Mouse (Mus musculus) lung, embryonic 15.5 days (tissue): ENCODE data around the gene Meaf6. TPM values are rescaled to one million over a fixed set of nuclear protein-coding genes. Genes with fewer than 3 reads are reported as not detected.

Experiments used
- ATAC-seq: fragments of 200-750 bp; cut with Nextera tagmentation; 2 replicates; pipeline ENCODE4 v1.8.0; 2017; ENCODE audit warnings: moderate number of reproducible peaks, borderline replicate concordance; ENCODE audit not compliant: low FRiP score, low TSS enrichment; ENCODE audit errors: extremely low read depth
- H3K27ac ChIP-seq: fragments of 300-500 bp; sonication (generic); 2 replicates; pipeline ENCODE4 v1.5.1; 2015; ENCODE audit warnings: moderate library complexity, mild to moderate bottlenecking, inconsistent platforms
- H3K27me3 ChIP-seq: fragments of 300-500 bp; sonication (generic); 2 replicates; pipeline ENCODE4 v1.6.1; 2015; ENCODE audit warnings: inconsistent platforms
- H3K36me3 ChIP-seq: fragments of 300-500 bp; sonication (generic); 2 replicates; pipeline ENCODE4 v1.6.1; 2015; ENCODE audit warnings: inconsistent platforms
- H3K4me1 ChIP-seq: fragments of 300-500 bp; sonication (generic); 2 replicates; pipeline ENCODE4 v1.6.1; 2015; ENCODE audit warnings: inconsistent platforms
- H3K4me2 ChIP-seq: fragments of 300-500 bp; sonication (generic); 2 replicates; pipeline ENCODE4 v1.6.1; 2015; ENCODE audit warnings: inconsistent platforms, mild to moderate bottlenecking, moderate library complexity
- H3K4me3 ChIP-seq: fragments of 300-500 bp; sonication (generic); 2 replicates; pipeline ENCODE4 v1.5.1; 2015; ENCODE audit warnings: mild to moderate bottlenecking, inconsistent platforms
- H3K9ac ChIP-seq: fragments of 300-500 bp; sonication (generic); 2 replicates; pipeline ENCODE4 v1.6.1; 2015; ENCODE audit warnings: inconsistent platforms
- H3K9me3 ChIP-seq: fragments of 300-500 bp; sonication (generic); 2 replicates; pipeline ENCODE4 v1.6.1; 2016; ENCODE audit warnings: inconsistent platforms
- WGBS: fragments of 180-500 bp; shearing (Covaris S2); methylation state at CpG from one replicate; pipeline ENCODE4 v1.1.7; 2015; 5-methylcytosine and 5-hydroxymethylcytosine counted together
- polyA plus RNA-seq: library from polyadenylated mRNA; unstranded; fragments of >200 nt; fragmentation: Nextera tagmentation; extraction: Ambion mirVana; gene quantifications from 2 replicates; pipeline ENCODE4 v1.2.1, GENCODE M21; 2015

The Meaf6 gene
- polyA plus RNA-seq = 52.3 and 53.4 TPM in 2 replicates

DNA sequence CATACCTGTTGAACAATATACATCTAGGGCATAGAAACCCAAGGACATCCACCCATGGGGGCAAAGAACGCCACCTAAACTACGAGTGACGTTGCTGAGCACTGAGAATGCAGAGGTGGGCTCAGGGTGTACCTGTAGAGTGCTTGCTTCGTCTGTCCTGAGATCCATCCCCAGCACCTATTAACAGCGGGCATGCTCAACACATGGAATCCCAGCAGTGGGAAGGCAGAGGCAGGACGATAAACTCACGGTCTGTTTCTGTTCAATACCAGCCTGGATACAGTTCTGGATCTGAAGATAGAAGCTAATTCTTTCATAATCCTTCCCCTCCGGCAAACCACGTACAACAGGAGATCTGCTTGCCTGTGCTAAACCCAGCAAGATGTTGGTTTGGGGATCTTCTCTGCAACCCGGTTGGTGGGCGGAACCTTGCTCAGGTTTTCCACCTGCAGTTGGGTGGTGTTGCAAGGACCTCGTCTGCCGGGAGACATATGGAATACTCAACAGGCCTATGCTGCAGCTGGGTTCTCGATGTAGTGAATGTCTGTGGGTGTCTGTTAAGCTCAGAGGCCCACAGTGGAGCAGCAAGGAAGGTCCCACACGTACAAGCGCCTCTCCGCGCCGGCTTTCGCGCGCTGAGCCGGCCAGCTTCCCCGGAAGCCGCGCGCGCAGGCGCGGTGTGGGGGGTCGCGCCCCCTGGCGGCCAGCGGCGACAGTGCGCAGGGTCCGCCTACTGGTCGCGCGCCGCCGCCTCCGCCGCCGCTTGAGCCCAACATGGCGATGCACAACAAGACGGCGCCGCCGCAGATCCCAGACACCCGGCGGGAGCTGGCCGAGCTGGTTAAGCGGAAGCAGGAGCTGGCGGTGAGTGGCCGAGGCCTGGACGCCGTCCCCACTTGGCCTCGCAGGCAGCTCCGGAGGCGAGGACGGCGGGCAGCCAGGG is at the start of gene Meaf6:
Meaf6 (plus strand) TSS at position 732 of the 943 bp plus-strand sequence.
- Histone ChIP-seq H3K27ac (peak within 1 kb of the TSS; percentile 98), H3K4me2 (peak within 1 kb of the TSS; percentile 85), H3K36me3 (peaks cover 22% of the 10 kb centered on the region; the same call in 1 of the 2 replicates), H3K9me3 (no peaks in the 10 kb centered on the region), H3K4me1 (peaks cover 17% of the 10 kb centered on the region), H3K27me3 (no peaks in the 10 kb centered on the region), H3K4me3 (peak within 1 kb of the TSS; percentile 87), H3K9ac (peak within 1 kb of the TSS; percentile 85)
- WGBS = 2% methylated on average over 57 of the region's 63 CpGs
- ATAC-seq = peak; percentile 91

DNA sequence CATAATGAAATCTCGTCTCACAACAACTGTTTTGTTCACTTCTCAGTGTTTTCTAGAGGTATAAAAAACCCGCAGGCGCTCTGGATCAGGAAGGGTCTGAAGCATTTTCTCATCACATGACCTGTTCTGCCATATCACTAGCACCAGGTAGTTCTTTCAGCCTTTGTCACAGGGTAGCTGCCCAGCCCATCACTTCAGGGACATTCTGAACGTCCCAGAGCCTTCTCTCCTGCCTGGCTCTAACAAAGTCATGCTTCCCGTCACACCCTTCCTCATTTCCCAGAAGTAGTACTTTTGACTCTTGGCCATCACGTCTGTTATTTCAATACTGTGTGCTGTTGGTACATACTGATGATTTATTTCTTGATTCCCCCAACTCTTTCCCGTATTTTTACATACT is 40.5 kb upstream of the Meaf6 start:
- no peak overlapping the region for H3K4me3 ChIP-seq
- H3K36me3 ChIP-seq = peaks cover 91% of the 10 kb centered on the region
- WGBS = 81% methylated on average over 7 of the region's 7 CpGs
- no peak for ATAC-seq
- H3K27ac ChIP-seq = no peak overlapping the region
- no peak overlapping the region for H3K4me2 ChIP-seq
- no peak overlapping the region for H3K9ac ChIP-seq
- no peaks in the 10 kb centered on the region for H3K9me3 ChIP-seq
- H3K4me1 ChIP-seq = no peaks in the 10 kb centered on the region
- H3K27me3 ChIP-seq = no peaks in the 10 kb centered on the region

DNA sequence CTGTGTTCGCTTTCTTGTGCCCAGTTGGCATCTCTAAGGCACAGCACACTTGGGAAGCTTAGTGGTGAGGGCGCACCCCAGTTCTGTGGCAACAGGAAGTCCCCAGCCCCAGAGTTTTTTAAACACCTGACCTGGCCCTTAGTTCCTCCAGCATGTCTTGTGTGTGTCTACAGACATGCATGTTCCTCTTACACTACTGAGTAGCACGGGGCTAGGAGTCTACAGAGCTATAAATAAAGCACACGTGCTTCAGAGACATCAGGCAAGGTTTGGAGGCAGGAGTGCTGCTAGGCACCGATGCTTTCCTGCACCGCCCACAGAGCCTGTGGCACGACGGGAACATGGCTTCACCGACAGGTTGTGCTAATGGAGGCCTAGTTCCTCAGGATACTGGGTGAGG is 29.5 kb upstream of the Meaf6 start:
- Histone ChIP-seq H3K4me3 (no peak overlapping the region), H3K4me2 (no peak overlapping the region), H3K27me3 (no peaks in the 10 kb centered on the region), H3K9me3 (no peaks in the 10 kb centered on the region), H3K9ac (no peak overlapping the region), H3K36me3 (peaks cover 52% of the 10 kb centered on the region), H3K4me1 (peaks cover 5% of the 10 kb centered on the region; the same call in 1 of the 2 replicates), H3K27ac (no peak overlapping the region)
- ATAC-seq = no peak
- WGBS = 83% methylated on average over 9 of the region's 9 CpGs

DNA sequence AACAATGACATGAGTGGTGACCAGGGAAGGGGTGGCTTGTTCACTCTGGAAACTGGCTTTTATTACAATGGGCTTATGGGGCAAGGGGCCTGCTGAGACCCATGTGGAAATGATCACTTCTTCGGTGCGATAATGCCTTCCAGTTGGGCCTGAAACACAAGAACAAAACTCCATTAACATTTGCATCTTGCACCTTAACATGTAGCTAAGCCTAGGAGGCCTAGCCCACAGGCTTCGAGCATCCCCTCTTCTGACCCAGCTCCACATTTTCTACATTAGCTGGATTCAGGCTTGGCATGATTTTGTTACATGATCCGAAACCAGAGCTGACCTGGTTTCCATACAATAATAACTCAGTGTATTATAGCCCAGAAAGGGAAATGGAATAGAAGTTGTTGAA is 28.5 kb upstream of the Meaf6 start:
- 97% methylated on average over 4 of the region's 4 CpGs for WGBS
- Histone ChIP-seq H3K36me3 (peaks cover 46% of the 10 kb centered on the region), H3K9ac (no peak overlapping the region), H3K27ac (no peak overlapping the region), H3K4me2 (no peak overlapping the region), H3K9me3 (no peaks in the 10 kb centered on the region), H3K27me3 (no peaks in the 10 kb centered on the region), H3K4me1 (peaks cover 5% of the 10 kb centered on the region; the same call in 1 of the 2 replicates), H3K4me3 (no peak overlapping the region)
- ATAC-seq = no peak

DNA sequence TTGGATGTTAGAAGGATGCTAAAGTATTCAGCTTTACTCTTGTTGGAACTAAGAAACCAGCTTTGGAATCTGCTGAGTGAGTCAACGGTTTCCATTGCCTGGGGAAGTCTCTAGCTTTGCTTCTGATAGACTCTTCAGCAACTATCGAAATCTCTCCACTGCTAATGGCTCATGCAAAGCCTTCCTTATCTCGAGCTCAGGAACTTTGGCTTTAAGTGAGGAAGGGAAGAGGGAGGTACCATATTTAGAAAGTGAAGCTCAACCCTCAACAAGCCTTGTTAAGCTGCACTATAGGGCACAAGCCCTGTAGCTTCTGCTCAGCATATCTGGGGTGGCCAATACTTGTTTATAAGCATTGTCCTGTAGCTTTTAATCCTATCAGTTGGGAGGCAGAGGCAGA is 27.7 kb upstream of the Meaf6 start:
- H3K9me3 ChIP-seq = no peaks in the 10 kb centered on the region
- 40% methylated on average over 3 of the region's 3 CpGs for WGBS
- no peak overlapping the region for H3K4me2 ChIP-seq
- peaks cover 5% of the 10 kb centered on the region; the same call in 1 of the 2 replicates for H3K4me1 ChIP-seq
- H3K27ac ChIP-seq = no peak overlapping the region
- no peaks in the 10 kb centered on the region for H3K27me3 ChIP-seq
- H3K9ac ChIP-seq = no peak overlapping the region
- H3K36me3 ChIP-seq = peaks cover 40% of the 10 kb centered on the region
- no peak overlapping the region for H3K4me3 ChIP-seq
- no peak for ATAC-seq

DNA sequence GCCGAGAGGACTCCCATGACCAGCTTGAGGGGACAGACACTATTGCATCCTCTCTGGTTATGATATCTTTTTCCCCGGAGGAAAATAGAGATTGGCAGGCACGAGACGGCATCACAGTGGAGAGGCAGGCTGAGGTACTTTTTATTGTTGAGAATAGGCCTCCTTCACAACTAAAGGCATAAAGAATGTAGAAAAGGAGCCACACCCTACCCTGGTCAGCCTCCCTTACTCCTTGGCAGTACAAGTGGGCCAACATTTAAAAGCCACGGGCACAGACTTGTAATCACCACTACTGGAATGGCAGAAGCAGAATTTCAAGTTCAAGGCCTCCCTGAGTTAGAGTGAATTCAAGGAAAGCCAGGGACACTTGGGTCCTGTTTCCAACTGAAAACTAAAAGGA is 26.9 kb upstream of the Meaf6 start:
- H3K27me3 ChIP-seq = no peaks in the 10 kb centered on the region
- 41% methylated on average over 5 of the region's 5 CpGs for WGBS
- no peak overlapping the region for H3K4me3 ChIP-seq
- H3K36me3 ChIP-seq = peaks cover 33% of the 10 kb centered on the region
- peaks cover 5% of the 10 kb centered on the region; the same call in 1 of the 2 replicates for H3K4me1 ChIP-seq
- H3K9ac ChIP-seq = no peak overlapping the region
- H3K9me3 ChIP-seq = no peaks in the 10 kb centered on the region
- H3K4me2 ChIP-seq = no peak overlapping the region
- H3K27ac ChIP-seq = no peak overlapping the region
- no peak for ATAC-seq

DNA sequence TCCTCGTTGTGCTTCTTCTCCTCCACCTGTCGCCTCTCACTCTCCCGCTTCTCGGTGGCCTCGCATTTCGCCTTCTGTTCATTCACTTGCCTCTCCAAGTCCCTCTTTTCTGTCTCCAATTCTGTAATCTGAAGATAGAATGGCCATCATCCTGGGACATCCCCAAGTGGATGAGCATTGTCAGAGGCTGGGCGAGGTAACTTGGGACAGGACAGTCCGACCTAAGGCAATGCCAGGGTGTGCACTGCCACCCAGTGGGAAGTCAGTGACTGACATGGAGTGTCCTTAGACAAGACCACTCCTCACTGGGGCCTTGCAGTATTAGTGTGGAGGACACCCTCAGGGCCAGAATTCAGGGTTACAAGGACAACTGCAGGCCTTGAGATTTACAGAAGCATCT is 25.9 kb upstream of the Meaf6 start:
- Histone ChIP-seq H3K9ac (no peak overlapping the region), H3K4me3 (0 out of 2 replicates have a peak overlapping the region, but pooled peaks have one; percentile 14)
- 6% methylated on average over 8 of the region's 8 CpGs for WGBS

DNA sequence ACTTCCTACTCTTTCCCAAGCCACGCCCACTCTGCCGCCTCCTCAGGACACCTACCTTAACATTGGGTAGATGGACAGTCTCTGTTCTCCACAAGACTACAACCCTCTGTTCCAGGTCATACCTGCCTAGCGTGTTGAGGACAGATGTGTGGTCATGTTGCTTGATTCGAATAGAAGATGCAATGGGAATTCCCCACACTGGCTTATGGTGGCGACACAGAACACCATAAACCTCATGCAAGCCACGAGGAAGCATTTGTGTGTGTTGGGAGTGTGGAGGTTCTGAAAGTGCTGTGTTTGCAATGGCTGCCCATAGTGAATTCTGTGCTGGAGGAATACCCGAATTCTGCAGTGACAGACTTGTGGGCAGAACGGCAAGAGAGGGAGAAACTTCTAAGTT is 21.1 kb upstream of the Meaf6 start:
- WGBS = 61% methylated on average over 8 of the region's 8 CpGs

More for the DNA sequence above, 25.9 kb upstream of the Meaf6 start:
- Histone ChIP-seq H3K27ac (no peak overlapping the region), H3K9me3 (no peaks in the 10 kb centered on the region), H3K4me2 (peak overlapping the region; percentile 42), H3K36me3 (peaks cover 23% of the 10 kb centered on the region), H3K4me1 (peaks cover 5% of the 10 kb centered on the region; the same call in 1 of the 2 replicates), H3K27me3 (no peaks in the 10 kb centered on the region)
- peak; percentile 84; the same call in 1 of the 2 replicates for ATAC-seq

DNA sequence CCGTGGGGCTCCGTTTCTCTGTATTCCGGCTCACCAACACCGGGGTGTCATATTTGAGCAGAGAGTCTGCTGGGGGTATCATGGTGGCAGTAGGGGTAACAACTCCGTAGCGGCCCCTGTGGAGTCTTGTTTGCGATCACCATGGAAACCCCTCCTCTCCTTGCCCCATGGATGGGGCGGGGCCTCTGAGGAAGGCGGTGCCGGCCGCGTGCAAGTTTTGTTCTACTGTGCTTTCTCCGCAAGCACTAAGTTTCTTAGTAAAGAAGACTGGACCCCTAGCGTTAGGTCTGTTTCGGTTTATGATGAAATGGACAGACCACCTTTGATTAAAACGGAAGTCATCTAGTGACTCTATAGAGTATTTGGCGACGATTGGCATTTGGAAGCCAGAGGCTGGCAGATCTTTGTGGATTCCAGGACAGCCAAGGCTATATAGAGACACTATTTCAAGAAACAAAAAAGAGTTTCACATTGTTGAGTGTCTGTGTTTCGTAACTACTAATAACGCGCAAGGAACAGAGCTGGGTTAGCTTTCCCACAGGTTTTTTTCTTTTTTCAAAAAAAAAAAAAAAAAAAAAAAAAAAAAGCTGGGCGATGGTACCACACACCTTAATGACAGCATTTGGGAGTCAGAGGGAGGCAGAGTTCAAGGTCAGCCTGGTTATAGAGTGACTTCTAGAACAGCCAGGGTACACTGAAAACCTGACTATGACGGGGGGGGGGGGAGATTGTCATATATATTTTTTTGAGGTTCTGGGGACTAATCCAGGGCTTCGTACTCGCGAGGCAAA is 19.2 kb upstream of the Meaf6 start, which contains the start of gene Dnali1:
Dnali1 (minus strand) TSS at position 187 of the 791 bp plus-strand sequence.
- Histone ChIP-seq H3K27ac (peak within 1 kb of the TSS; percentile 57), H3K36me3 (peaks cover 21% of the 10 kb centered on the region), H3K4me1 (peaks cover 15% of the 10 kb centered on the region), H3K9ac (peak within 1 kb of the TSS; percentile 93), H3K27me3 (no peaks in the 10 kb centered on the region), H3K9me3 (no peaks in the 10 kb centered on the region), H3K4me2 (peak within 1 kb of the TSS; percentile 82), H3K4me3 (peak within 1 kb of the TSS; percentile 90)
- 2% methylated on average over 26 of the region's 26 CpGs for WGBS
- ATAC-seq = peak; percentile 41; the same call in 1 of the 2 replicates

More for the DNA sequence above, 21.1 kb upstream of the Meaf6 start:
- no peaks in the 10 kb centered on the region for H3K27me3 ChIP-seq
- H3K4me3 ChIP-seq = no peak overlapping the region
- peaks cover 4% of the 10 kb centered on the region; the same call in 1 of the 2 replicates for H3K36me3 ChIP-seq
- no peak overlapping the region for H3K4me2 ChIP-seq
- no peak overlapping the region for H3K27ac ChIP-seq
- no peak for ATAC-seq
- peaks cover 17% of the 10 kb centered on the region for H3K4me1 ChIP-seq
- no peak overlapping the region for H3K9ac ChIP-seq
- no peaks in the 10 kb centered on the region for H3K9me3 ChIP-seq

DNA sequence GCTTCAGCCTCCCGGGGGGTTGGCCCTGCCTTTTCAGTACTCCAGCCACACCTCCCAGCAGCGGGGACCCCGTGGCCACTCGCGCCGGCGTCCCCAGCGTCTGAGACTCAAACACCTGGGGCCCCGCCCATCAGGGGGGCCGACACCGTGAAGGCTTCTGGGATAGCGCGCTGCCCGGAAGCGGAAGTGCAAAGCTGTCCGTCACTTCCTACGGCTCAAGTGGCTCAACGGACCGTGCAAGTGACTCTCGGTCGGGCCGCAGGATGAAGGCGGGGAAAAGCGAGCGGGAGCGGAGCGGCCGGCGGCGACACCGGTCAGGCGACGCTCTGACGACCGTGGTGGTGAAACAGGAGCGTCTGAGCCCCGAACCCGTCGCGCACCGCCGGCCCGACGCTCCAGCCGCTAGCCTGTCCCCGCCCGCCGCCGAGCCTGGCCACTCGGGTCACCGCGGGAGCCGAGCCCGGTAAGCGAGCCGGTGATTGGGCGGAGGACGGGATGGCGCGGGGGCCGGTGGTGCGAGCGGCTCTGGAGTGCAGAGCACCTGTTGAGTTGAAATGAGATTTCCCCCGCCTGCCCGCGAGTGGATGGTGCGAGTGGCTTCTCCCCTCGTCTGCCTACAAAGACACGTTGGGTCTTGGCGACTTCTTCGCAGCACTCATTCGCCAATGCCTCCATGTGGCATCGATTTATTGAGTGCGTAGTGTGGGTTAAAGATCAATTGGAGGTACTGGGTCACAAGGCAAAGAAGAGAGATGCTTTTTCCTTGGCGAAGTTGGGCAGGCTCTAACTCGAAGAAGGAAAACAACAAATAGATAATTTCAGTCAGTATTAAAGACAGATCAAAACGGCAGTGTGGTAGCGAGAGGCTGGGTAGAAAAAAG is 18.2 kb upstream of the Meaf6 start, which contains the start of gene Snip1:
Snip1 (plus strand) TSS at position 183 of the 881 bp plus-strand sequence.
- Histone ChIP-seq H3K9me3 (no peaks in the 10 kb centered on the region), H3K36me3 (peaks cover 31% of the 10 kb centered on the region), H3K27me3 (no peaks in the 10 kb centered on the region), H3K4me1 (peaks cover 15% of the 10 kb centered on the region), H3K27ac (peak within 1 kb of the TSS; percentile 57), H3K4me2 (peak within 1 kb of the TSS; percentile 82), H3K9ac (peak within 1 kb of the TSS; percentile 93), H3K4me3 (peak within 1 kb of the TSS; percentile 90)
- peak; percentile 88 for ATAC-seq
- 1% methylated on average over 78 of the region's 78 CpGs for WGBS

DNA sequence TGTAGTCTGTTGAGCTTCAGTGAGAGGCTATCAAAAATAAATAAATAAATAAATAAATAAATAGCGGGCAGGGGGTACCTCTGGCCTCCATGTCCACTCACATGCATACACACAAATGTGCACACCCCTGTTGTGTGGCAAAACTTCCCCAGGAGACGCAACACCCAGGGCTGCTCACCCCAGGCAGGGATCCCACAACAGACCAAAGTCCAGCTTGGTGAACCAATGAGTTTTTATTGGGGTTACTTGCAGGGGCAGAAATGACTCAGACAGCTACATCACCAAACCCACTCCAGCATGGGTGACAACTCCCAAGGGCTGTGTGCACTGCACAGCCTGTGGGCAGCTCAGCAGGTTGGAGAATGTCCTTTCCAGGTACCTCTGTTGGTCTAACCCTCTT is 7.2 kb upstream of the Meaf6 start:
- no peak overlapping the region for H3K4me2 ChIP-seq
- peaks cover 27% of the 10 kb centered on the region for H3K36me3 ChIP-seq
- no peaks in the 10 kb centered on the region for H3K4me1 ChIP-seq
- H3K9ac ChIP-seq = no peak overlapping the region
- ATAC-seq = no peak
- H3K9me3 ChIP-seq = no peaks in the 10 kb centered on the region
- H3K27ac ChIP-seq = no peak overlapping the region
- no peaks in the 10 kb centered on the region for H3K27me3 ChIP-seq
- no peak overlapping the region for H3K4me3 ChIP-seq
- WGBS = 82% methylated on average over 2 of the region's 2 CpGs
